In the genomic region with DNA sequence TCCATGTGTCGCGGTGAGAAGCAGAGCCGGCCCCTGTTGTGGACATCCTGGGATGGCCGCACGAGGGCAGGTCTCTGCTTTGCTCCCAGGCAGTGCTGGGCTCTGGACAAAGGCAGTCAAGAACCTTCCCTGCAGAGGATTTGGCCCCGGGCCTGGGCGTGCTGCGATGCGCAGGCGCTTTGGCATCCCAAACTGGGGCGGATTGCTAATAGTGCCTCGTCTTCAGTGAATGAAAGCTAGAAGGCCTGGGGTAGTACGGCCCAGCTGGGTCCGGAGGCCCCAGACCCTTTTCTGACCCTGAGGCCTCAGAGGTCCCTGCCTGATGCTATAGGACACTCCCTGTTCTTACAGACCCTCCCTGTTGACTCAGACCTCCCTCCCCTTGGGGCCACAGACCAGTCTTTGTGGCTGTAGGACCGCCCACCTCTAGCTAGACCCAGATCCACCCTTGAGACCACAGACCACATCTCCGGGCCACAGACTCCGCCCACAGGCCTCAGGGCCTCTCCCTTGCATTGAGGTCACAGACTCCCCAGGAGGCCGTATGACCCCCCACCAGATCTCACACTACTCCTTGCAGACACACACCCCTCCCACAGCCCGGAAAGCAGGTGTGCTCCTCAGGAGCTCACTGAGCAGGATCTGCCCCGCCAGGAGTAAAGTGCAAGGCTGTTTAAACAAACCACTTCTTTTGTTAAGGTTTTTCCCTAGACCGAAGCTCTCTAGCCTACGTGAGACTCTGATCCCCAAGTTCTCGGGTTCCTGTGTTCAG, we compare ENCODE assay signal across 8 mouse cellular contexts. TPM values are rescaled to one million over a fixed set of nuclear protein-coding genes. Genes with fewer than 3 reads are reported as not detected.
DNase-seq lines count a peak whose midpoint lies in the region; ATAC-seq lines count a peak whose summit lies in the region.

No protein-coding gene starts in this region.

- H3K4me1 ChIP-seq in hindbrain, embryonic 15.5 days (replicated peaks), result peaks cover 51% of the 10 kb centered on the region
- H3K4me1 ChIP-seq in limb, embryonic 11.5 days (ENCODE audit: control insufficient read depth, insufficient read depth, low read length), result peaks cover 17% of the 10 kb centered on the region
- peaks cover 28% of the 10 kb centered on the region for H3K4me1 ChIP-seq in midbrain, embryonic 14.5 days (ENCODE audit: control insufficient read depth, insufficient read depth, low read length)

- H3K9ac ChIP-seq in hindbrain, embryonic 15.5 days, result no peak overlapping the region
- no peak overlapping the region for H3K9ac ChIP-seq in limb, embryonic 11.5 days (ENCODE audit: low read length)
- H3K9ac ChIP-seq in midbrain, embryonic 14.5 days (replicated peaks; ENCODE audit: low read length), result no peak overlapping the region

- H3K27ac ChIP-seq in hindbrain, embryonic 15.5 days (replicated peaks), result no peak overlapping the region
- H3K27ac ChIP-seq in limb, embryonic 11.5 days (replicated peaks; ENCODE audit: low read depth, low read length), result no peak overlapping the region
- H3K27ac ChIP-seq in midbrain, embryonic 14.5 days (replicated peaks; ENCODE audit: low read depth, low read length), result no peak overlapping the region

- peak overlapping the region; percentile 20; the same call in 1 of the 2 replicates for H3K4me2 ChIP-seq in hindbrain, embryonic 15.5 days
- no peak overlapping the region; the same call in 1 of the 2 replicates for H3K4me2 ChIP-seq in limb, embryonic 11.5 days (ENCODE audit: low read depth, severe bottlenecking)
- H3K4me2 ChIP-seq in midbrain, embryonic 14.5 days (ENCODE audit: low read length), result peak overlapping the region; percentile 63

- no peak overlapping the region for H3K4me3 ChIP-seq in hindbrain, embryonic 15.5 days
- no peak overlapping the region for H3K4me3 ChIP-seq in limb, embryonic 11.5 days (ENCODE audit: low read depth, low read length)
- H3K4me3 ChIP-seq in midbrain, embryonic 14.5 days (replicated peaks; ENCODE audit: low read depth, low read length), result no peak overlapping the region

- H3K36me3 ChIP-seq in hindbrain, embryonic 15.5 days, result no peaks in the 10 kb centered on the region
- no peaks in the 10 kb centered on the region for H3K36me3 ChIP-seq in limb, embryonic 11.5 days (ENCODE audit: control insufficient read depth, insufficient read depth, low read length)
- H3K36me3 ChIP-seq in midbrain, embryonic 14.5 days (ENCODE audit: control insufficient read depth, insufficient read depth, low read length), result no peaks in the 10 kb centered on the region

- ATAC-seq in hindbrain, embryonic 15.5 days (ENCODE audit: low FRiP score, low read depth), result peak; percentile 41; the same call in 1 of the 2 replicates
- ATAC-seq in limb, embryonic 11.5 days (ENCODE audit: insufficient number of reproducible peaks, low FRiP score, low TSS enrichment, low read depth), result peak; percentile 24; the same call in 1 of the 2 replicates
- peak; percentile 49; the same call in 1 of the 2 replicates for ATAC-seq in midbrain, embryonic 14.5 days (ENCODE audit: low FRiP score, low TSS enrichment)

- DNase-seq in ovary, postnatal 10 days (ENCODE audit: low spot score), result peak; percentile 58
- no peak for DNase-seq in ovary, adult 18-20 months (ENCODE audit: low spot score)
- peak; percentile 54 to 87 for DNase-seq in cerebellum, postnatal 4 days (ENCODE audit: low spot score in 2 of 2)
- peak; percentile 86 for DNase-seq in gastrocnemius, postnatal 14 days
- peak; percentile 68 for DNase-seq in limb, embryonic 11.5 days (ENCODE audit: low spot score)
- peak; percentile 79 for DNase-seq in midbrain, embryonic 14.5 days
- peak; percentile 65 for DNase-seq in urinary bladder, postnatal 25 days (ENCODE audit: low spot score)

- intact Hi-C loops in gastrocnemius, postnatal 14 days (cut with DNase I; ENCODE audit: low total_unique reads), result loop anchor here (5.0 to 10.0 kb wide), 2 partner anchors 145 to 382 kb away; no protein-coding TSS in a partner anchor

- no peaks in the 10 kb centered on the region for H3K9me3 ChIP-seq in hindbrain, embryonic 15.5 days
- H3K9me3 ChIP-seq in limb, embryonic 11.5 days (ENCODE audit: control insufficient read depth, low read length), result no peaks in the 10 kb centered on the region
- peaks cover 3% of the 10 kb centered on the region; the same call in 1 of the 2 replicates for H3K9me3 ChIP-seq in midbrain, embryonic 14.5 days (ENCODE audit: control insufficient read depth, low read length)

- 8% methylated on average over 23 of the region's 23 CpGs for WGBS in hindbrain, embryonic 15.5 days
- 7% methylated on average over 23 of the region's 23 CpGs for WGBS in limb, embryonic 11.5 days
- 5% methylated on average over 23 of the region's 23 CpGs for WGBS in midbrain, embryonic 14.5 days

- peaks cover 8% of the 10 kb centered on the region for H3K27me3 ChIP-seq in hindbrain, embryonic 15.5 days
- peaks cover 2% of the 10 kb centered on the region; the same call in 1 of the 2 replicates for H3K27me3 ChIP-seq in limb, embryonic 11.5 days (ENCODE audit: control insufficient read depth, insufficient read depth, low read length)
- H3K27me3 ChIP-seq in midbrain, embryonic 14.5 days (ENCODE audit: control insufficient read depth, insufficient read depth, low read length), result peaks cover 14% of the 10 kb centered on the region

RNA-seq across cellular contexts. Expression of gene Ackr3, which starts 1.4 kb away (rescaled TPM):
- total RNA-seq in gastrocnemius, postnatal 14 days (2021), result 10 to 100 TPM; 14.1 to 16.2 TPM
- polyA plus RNA-seq in hindbrain, embryonic 15.5 days (2015; fragmentation: Nextera tagmentation; extraction: Ambion mirVana), result 9.6 and 10.4 TPM in 2 replicates
- 22.5 and 26.0 TPM in 2 replicates for polyA plus RNA-seq in limb, embryonic 11.5 days (2014; fragmentation: Nextera tagmentation; extraction: Ambion mirVana)
- 12.8 and 13.6 TPM in 2 replicates for polyA plus RNA-seq in midbrain, embryonic 14.5 days (2014; fragmentation: Nextera tagmentation; extraction: Ambion mirVana)

RNA-seq across cellular contexts. Expression of gene Iqca, which starts 49.2 kb away (rescaled TPM):
- total RNA-seq in gastrocnemius, postnatal 14 days (2021), result under 1 TPM in 1 of 2 experiments, not detected in 1; 0.16 TPM
- 0.92 and 1.4 TPM in 2 replicates for polyA plus RNA-seq in hindbrain, embryonic 15.5 days (2015; fragmentation: Nextera tagmentation; extraction: Ambion mirVana)
- 0.18 and 0.27 TPM in 2 replicates for polyA plus RNA-seq in limb, embryonic 11.5 days (2014; fragmentation: Nextera tagmentation; extraction: Ambion mirVana)
- 0.20 and 0.31 TPM in 2 replicates for polyA plus RNA-seq in midbrain, embryonic 14.5 days (2014; fragmentation: Nextera tagmentation; extraction: Ambion mirVana)
